Mouse (Mus musculus) cortical plate, adult 2 months (tissue): ENCODE measurements around the gene Nom1.

Experiments
- CTCF ChIP-seq: fragments of 200-500 bp; IDR thresholded peaks from 2 replicates; pipeline ENCODE4 v1.5.1; 2011; ENCODE audit warnings: mild to moderate bottlenecking, control low read depth, low read length; ENCODE audit not compliant: insufficient read depth; ENCODE audit errors: extremely low read depth
- POLR2A ChIP-seq: fragments of 200-500 bp; IDR thresholded peaks from 2 replicates; pipeline ENCODE4 v1.6.1; 2011; ENCODE audit warnings: mild to moderate bottlenecking, low read length, control low read depth; ENCODE audit not compliant: insufficient read depth; ENCODE audit errors: extremely low read depth

GRCm38 (mm10) chr5:29487321-29487720 lies 52.9 kb downstream of the Nom1 start:
- TF ChIP-seq CTCF (no peak), POLR2A (no peak)
